Mouse (Mus musculus) c-Kit-positive CD71-negative TER-119-negative erythroid progenitor cells, embryonic 14.5 days (primary cell): Measurements from ENCODE around the gene Dusp7.

Source experiments
- DNase-seq: peaks from one replicate; pipeline ENCODE4 v3.0.0-alpha.2; 2013; ENCODE audit warnings: low read depth

The Dusp7 gene

GRCm38 (mm10) chr9:106354810-106355209 lies 13.6 kb upstream of the Dusp7 start:
- no peak for DNase-seq

- DNase-seq, result no peak
Observed at GRCm38 (mm10) chr9:106355217-106355974, 13.0 kb upstream of the Dusp7 start.

GRCm38 (mm10) chr9:106355975-106356286 lies 12.5 kb upstream of the Dusp7 start:
- DNase-seq, result no peak

- DNase-seq, result no peak
Observed at GRCm38 (mm10) chr9:106356323-106356844, 12.0 kb upstream of the Dusp7 start.

DNA sequence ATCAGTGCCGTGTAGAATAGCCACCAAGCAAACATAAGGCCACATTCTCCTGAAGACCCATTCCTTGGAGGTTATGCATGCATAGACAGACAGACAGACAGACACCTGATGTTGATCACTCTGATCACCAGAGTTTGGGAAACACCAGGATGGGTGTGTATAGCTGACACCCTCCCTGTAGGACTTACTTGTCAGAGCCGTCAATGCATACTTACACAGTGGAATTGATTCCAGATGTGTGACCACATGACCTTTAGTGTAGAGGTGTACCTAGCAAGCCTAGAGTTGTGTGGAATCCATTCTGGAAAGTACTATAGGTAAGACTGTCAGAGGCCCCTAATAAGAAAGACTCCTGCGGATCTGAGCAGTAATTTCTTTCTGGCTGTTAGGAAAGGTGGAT lies 11.3 kb upstream of the Dusp7 start:
- DNase-seq, result no peak

DNA sequence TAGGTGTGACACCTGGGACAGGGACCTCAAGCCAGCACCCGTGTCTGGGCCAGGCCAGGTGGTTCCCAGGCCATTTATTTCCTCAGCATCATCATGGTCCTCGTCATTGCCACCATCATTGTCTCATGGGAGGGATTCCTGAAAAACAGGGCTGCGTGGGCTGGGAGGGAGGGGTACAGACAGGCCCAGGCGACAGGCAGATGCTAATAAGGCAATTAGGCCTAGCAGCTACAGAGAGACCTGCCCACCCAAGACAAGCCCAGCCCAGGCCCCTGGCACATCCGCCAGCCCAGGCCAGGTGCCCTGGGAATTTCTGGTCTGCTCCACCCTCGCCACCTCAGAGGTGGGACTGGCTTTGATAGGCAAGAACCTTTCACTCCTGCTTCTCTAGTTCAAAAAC lies 9.1 kb upstream of the Dusp7 start:
- DNase-seq, result no peak

DNA sequence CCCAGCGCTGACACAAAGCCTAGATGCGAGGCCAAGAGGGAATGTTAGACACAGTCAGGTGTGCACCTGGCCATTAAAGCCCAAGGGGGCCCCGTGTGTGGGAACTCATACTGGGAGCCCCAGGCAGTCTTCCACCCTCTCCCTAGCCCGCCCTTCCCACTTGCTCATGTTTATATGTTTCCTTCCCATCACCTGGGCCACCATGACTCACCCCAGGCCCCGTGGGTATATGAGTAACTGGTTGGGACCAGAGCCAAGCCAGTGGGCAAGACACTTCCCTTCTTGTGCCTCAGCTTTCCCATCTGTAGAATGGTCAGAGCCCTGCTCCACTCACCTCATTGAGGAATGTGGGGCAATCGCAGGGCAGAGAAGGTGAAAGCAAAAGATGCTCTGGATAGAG lies 7.3 kb upstream of the Dusp7 start:
- DNase-seq, result no peak

DNA sequence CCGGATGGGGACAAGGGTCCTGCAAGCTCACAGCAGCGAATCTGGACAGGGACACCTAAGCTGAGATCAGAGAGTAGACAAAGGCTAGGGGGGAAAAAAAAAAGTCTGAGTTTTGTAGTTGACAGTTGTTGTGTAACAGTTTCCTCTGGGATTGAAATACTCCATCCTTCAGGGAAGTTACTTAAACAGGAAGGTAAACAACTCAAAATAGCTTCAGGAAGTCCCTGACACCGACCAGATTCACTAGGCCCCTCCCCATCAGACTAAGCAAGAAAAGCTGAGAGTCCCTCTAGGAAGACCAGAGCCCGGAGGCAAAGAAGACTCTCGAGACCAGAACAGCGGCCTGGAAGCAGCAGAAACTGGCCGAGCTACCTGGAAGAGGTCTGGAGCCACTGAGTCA lies 3.1 kb upstream of the Dusp7 start:
- DNase-seq, result no peak

GRCm38 (mm10) chr9:106366188-106366587 lies 2.2 kb upstream of the Dusp7 start:
- DNase-seq, result no peak

GRCm38 (mm10) chr9:106367001-106367400 lies 1.4 kb upstream of the Dusp7 start:
- no peak for DNase-seq

- peak; percentile 90 for DNase-seq
Observed at GRCm38 (mm10) chr9:106367592-106368111, 780 bp upstream of the Dusp7 start.

GRCm38 (mm10) chr9:106368831-106369501 lies 534 bp downstream of the Dusp7 start:
- no peak for DNase-seq

DNA sequence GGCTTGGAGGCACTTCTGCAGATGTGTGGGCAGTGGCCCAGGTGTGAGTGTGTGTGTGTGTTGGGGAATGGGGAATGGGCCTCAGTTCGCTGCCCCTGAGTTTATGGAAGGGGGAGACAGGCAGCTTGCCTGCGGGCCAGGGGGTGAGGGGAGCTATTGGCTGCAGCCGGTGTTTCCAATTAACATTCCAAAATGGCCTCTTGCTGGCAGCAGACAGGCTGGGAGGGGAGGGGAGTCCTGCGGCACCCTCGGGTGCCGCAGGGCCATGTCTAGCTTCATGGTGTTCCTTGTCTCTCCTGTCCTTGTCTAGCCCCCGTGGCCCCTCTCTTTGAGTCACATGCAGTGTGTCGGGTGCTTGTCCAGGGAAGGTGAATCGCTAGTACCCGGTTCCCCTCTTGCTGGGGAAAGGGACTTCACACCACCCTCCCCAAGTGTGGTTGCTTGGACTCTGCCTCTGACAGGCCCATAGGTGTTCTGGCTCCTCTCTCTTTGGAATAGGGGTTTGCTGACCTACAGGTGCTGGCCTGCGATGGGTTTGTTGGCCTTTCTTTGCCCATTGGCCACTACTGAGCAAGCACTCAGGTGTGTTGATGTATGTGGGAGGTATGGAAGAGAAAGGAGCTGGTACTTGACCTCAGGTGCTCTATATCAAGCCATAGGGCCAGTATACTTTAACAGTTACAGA lies 1.5 kb downstream of the Dusp7 start:
- DNase-seq, result no peak

DNA sequence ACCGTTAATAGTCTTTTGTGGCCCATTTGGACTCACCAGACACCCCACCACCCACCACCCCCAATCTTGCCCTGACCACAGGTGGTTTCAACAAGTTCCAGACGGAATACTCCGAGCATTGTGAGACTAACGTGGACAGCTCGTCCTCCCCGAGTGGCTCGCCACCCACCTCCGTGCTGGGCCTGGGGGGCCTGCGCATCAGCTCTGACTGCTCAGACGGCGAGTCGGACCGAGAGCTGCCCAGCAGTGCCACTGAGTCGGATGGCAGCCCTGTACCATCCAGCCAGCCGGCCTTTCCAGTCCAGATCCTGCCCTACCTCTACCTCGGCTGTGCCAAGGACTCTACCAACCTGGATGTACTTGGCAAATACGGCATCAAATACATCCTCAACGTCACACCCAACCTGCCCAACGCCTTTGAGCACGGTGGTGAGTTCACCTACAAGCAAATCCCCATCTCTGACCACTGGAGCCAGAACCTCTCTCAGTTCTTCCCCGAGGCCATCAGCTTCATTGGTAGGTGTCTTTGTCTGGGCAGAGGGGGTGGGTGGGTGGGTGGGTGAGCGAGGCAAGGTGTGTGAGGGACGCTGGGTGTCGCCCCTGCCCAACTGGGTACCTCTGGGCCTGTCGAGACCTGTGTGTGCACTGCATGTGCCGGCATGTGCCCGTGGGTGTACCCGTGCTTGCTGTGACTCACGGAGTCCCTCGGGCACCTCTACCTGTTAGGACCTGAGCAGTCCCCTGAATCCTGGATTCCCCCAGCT lies 2.4 kb downstream of the Dusp7 start:
- no peak for DNase-seq

GRCm38 (mm10) chr9:106371384-106371671 lies 2.9 kb downstream of the Dusp7 start:
- DNase-seq, result no peak

- DNase-seq, result no peak
Observed at GRCm38 (mm10) chr9:106371776-106372175, 3.3 kb downstream of the Dusp7 start.

DNA sequence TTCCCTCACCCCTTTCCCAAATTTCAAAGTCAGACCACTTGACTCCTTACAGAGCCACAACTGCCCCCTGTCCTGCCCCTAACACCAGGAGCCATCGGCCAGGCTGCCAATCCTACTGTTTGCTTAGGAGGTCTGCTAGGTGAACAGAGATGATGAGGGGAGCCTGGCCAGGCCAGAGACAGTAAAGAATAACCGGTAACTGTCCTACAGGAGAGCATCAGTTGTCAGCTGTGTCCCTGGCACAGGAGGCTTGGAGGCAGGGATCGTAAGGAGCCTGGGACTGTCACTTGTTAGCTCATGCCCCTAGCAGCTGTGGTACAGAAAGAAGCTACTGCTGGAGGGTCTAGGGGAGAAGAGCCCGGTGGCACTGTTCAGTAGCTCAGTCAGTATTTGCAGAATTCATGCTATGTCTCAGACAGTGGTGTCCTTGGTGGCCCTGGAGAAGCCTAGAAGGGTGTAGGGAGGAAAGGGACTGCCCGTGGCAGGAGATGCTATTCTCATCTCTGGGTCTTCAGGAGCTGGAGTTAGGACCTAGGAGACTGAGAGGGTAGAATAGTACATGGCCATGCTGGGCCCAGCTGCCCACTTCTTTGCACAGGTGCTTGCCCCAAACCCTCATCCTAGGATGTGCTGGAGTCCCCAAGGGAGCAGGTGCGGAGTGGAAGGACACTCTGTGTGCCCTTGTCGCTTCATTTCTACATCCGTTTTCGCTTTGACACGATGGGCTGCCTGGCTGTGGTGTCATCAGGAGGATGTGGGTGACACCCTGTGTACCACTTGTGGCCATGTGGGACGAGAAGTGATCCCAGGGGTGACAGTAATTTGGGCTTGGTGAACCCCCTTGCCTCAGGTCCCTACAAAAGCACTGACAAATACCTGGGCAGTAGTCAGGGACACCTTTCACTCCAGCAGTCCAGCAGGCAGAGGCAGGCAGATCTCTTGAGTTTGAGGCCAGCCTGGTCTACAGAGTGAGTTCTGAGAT lies 4.3 kb downstream of the Dusp7 start:
- DNase-seq, result no peak

DNA sequence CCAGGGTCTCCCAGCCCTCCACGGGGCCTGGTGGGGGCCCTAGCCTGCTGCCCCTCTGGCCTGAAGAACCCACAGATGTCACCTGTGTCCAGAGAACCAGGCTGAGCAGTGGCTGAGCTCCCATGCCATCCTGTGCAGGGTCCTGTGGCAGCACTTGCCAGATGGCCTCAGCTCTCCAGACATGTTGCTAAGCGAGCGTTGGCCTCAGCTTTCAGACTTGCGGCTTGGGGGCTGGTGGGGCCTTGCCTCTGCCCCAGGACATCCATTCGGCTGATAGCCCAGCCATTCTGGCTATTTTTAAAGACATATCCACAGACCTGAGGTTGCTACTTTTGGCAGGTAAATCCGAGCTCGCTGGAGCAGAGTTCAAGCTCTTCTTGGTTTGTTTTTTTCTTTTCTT lies 5.5 kb downstream of the Dusp7 start:
- no peak for DNase-seq

DNA sequence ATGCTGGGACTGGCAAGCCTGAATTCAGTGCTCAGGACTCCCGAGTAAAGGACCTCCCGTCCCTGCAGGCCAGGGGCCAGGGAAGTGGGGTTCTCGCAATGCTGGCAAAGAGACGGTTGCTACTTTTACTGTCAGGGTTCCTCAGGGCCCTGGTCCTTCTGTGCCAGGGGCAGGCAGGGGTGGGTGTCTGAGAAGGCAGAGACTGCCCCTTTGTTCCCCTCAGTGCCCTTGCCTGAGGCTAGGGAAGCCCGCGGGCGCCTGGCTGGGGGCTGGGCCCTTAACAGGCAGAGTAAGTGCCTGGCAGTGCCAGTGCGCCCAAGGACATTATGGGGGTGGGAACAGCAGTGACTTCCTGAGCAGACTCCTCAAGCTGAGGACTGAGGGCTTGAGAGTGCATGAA lies 8.8 kb downstream of the Dusp7 start:
- DNase-seq, result no peak

GRCm38 (mm10) chr9:106378045-106378444 lies 9.6 kb downstream of the Dusp7 start:
- no peak for DNase-seq

- no peak for DNase-seq
Observed at GRCm38 (mm10) chr9:106378753-106379152, 10.3 kb downstream of the Dusp7 start.
